Mouse (Mus musculus): ENCODE results near the gene Il34. TPM values are rescaled to one million over a fixed set of nuclear protein-coding genes. Genes with fewer than 3 reads are reported as not detected.

The Il34 gene
- polyA plus RNA-seq, 1 experiment from 2014 or later: 5.2 TPM

GRCm38 (mm10) chr8:110717131-110717530 is 88.6 kb downstream of the Il34 start:
- H3K4me3 ChIP-seq (replicated peaks; ENCODE audit: low read depth, low read length): no peak overlapping the region
- no peak for TF ChIP-seq CTCF (IDR thresholded peaks at IDR 0.05; ENCODE audit: low read depth)
- H3K36me3 ChIP-seq (ENCODE audit: insufficient read depth, low read length): peaks cover 12% of the 10 kb centered on the region; the same call in 1 of the 2 replicates
- H3K4me2 ChIP-seq (ENCODE audit: low read length): no peak overlapping the region
- no peak for DNase-seq (ENCODE audit: low spot score)
- 40% methylated on average over 7 of the region's 7 CpGs for WGBS
- no peaks in the 10 kb centered on the region for H3K27me3 ChIP-seq (ENCODE audit: insufficient read depth, low read length)
- no peak for ATAC-seq (replicated peaks; ENCODE audit: low FRiP score, low read depth)
- no peaks in the 10 kb centered on the region for H3K9me3 ChIP-seq (replicated peaks; ENCODE audit: low read length)
- peak overlapping the region; percentile 51; the same call in 1 of the 2 replicates for H3K27ac ChIP-seq
- no peak overlapping the region for H3K9ac ChIP-seq (ENCODE audit: low read depth, low read length)
- peaks cover 57% of the 10 kb centered on the region for H3K4me1 ChIP-seq (replicated peaks; ENCODE audit: insufficient read depth, low read length)

- H3K27ac ChIP-seq: peak overlapping the region; percentile 51
- H3K9ac ChIP-seq (ENCODE audit: low read depth, low read length): no peak overlapping the region
- 60% methylated on average over 4 of the region's 4 CpGs for WGBS
- no peaks in the 10 kb centered on the region for H3K27me3 ChIP-seq (ENCODE audit: insufficient read depth, low read length)
- no peak overlapping the region for H3K4me3 ChIP-seq (replicated peaks; ENCODE audit: low read depth, low read length)
- ATAC-seq (replicated peaks; ENCODE audit: low FRiP score, low read depth): no peak
- H3K36me3 ChIP-seq (ENCODE audit: insufficient read depth, low read length): peaks cover 12% of the 10 kb centered on the region; the same call in 1 of the 2 replicates
- no peak overlapping the region for H3K4me2 ChIP-seq (ENCODE audit: low read length)
- peaks cover 57% of the 10 kb centered on the region for H3K4me1 ChIP-seq (replicated peaks; ENCODE audit: insufficient read depth, low read length)
- H3K9me3 ChIP-seq (replicated peaks; ENCODE audit: low read length): no peaks in the 10 kb centered on the region
- no peak for TF ChIP-seq CTCF (IDR thresholded peaks at IDR 0.05; ENCODE audit: low read depth)
- DNase-seq (ENCODE audit: low spot score): peak; percentile 71
Observed at GRCm38 (mm10) chr8:110716075-110716474, 89.6 kb downstream of the Il34 start.

- H3K36me3 ChIP-seq (ENCODE audit: insufficient read depth, low read length): peaks cover 12% of the 10 kb centered on the region; the same call in 1 of the 2 replicates
- H3K4me3 ChIP-seq (replicated peaks; ENCODE audit: low read depth, low read length): no peak overlapping the region
- ATAC-seq (replicated peaks; ENCODE audit: low FRiP score, low read depth) (no peak), DNase-seq (ENCODE audit: low spot score) (no peak)
- no peak overlapping the region for H3K9ac ChIP-seq (ENCODE audit: low read depth, low read length)
- TF ChIP-seq CTCF (IDR thresholded peaks at IDR 0.05; ENCODE audit: low read depth): no peak
- no peak overlapping the region for H3K4me2 ChIP-seq (ENCODE audit: low read length)
- 81% methylated on average over 15 of the region's 15 CpGs for WGBS
- H3K27ac ChIP-seq: peak overlapping the region; percentile 51; the same call in 1 of the 2 replicates
- H3K4me1 ChIP-seq (replicated peaks; ENCODE audit: insufficient read depth, low read length): peaks cover 47% of the 10 kb centered on the region
- H3K27me3 ChIP-seq (ENCODE audit: insufficient read depth, low read length): no peaks in the 10 kb centered on the region
- H3K9me3 ChIP-seq (replicated peaks; ENCODE audit: low read length): no peaks in the 10 kb centered on the region
Observed at GRCm38 (mm10) chr8:110714827-110715519, 90.8 kb downstream of the Il34 start.

- Histone ChIP-seq H3K27me3 (ENCODE audit: insufficient read depth, low read length) (no peaks in the 10 kb centered on the region), H3K4me1 (replicated peaks; ENCODE audit: insufficient read depth, low read length) (peaks cover 28% of the 10 kb centered on the region), H3K9me3 (replicated peaks; ENCODE audit: low read length) (no peaks in the 10 kb centered on the region), H3K36me3 (ENCODE audit: insufficient read depth, low read length) (peaks cover 12% of the 10 kb centered on the region; the same call in 1 of the 2 replicates), H3K4me2 (ENCODE audit: low read length) (no peak overlapping the region), H3K4me3 (replicated peaks; ENCODE audit: low read depth, low read length) (no peak overlapping the region), H3K9ac (ENCODE audit: low read depth, low read length) (no peak overlapping the region), H3K27ac (no peak overlapping the region)
- ATAC-seq (replicated peaks; ENCODE audit: low FRiP score, low read depth): no peak
- no peak for TF ChIP-seq CTCF (IDR thresholded peaks at IDR 0.05; ENCODE audit: low read depth)
- WGBS: 91% methylated on average over 7 of the region's 7 CpGs
- DNase-seq (ENCODE audit: low spot score): no peak
Observed at GRCm38 (mm10) chr8:110713073-110713472, 92.7 kb downstream of the Il34 start.

GRCm38 (mm10) chr8:110711271-110711934 is 94.3 kb downstream of the Il34 start:
- H3K4me3 ChIP-seq (replicated peaks; ENCODE audit: low read depth, low read length): no peak overlapping the region
- peaks cover 11% of the 10 kb centered on the region for H3K4me1 ChIP-seq (replicated peaks; ENCODE audit: insufficient read depth, low read length)
- ATAC-seq (replicated peaks; ENCODE audit: low FRiP score, low read depth) (no peak), DNase-seq (ENCODE audit: low spot score) (no peak)
- peaks cover 12% of the 10 kb centered on the region; the same call in 1 of the 2 replicates for H3K36me3 ChIP-seq (ENCODE audit: insufficient read depth, low read length)
- WGBS: 62% methylated on average over 13 of the region's 13 CpGs
- no peak overlapping the region for H3K9ac ChIP-seq (ENCODE audit: low read depth, low read length)
- H3K9me3 ChIP-seq (replicated peaks; ENCODE audit: low read length): no peaks in the 10 kb centered on the region
- H3K27me3 ChIP-seq (ENCODE audit: insufficient read depth, low read length): no peaks in the 10 kb centered on the region
- H3K4me2 ChIP-seq (ENCODE audit: low read length): no peak overlapping the region
- peak; percentile 25; the same call in 1 of the 2 replicates for TF ChIP-seq CTCF (IDR thresholded peaks at IDR 0.05; ENCODE audit: low read depth)
- peak overlapping the region; percentile 47 for H3K27ac ChIP-seq

- no peak overlapping the region for H3K4me3 ChIP-seq (replicated peaks; ENCODE audit: low read depth, low read length)
- TF ChIP-seq CTCF (IDR thresholded peaks at IDR 0.05; ENCODE audit: low read depth): no peak
- no peak overlapping the region for H3K9ac ChIP-seq (ENCODE audit: low read depth, low read length)
- peaks cover 6% of the 10 kb centered on the region; the same call in 1 of the 2 replicates for H3K4me1 ChIP-seq (replicated peaks; ENCODE audit: insufficient read depth, low read length)
- ATAC-seq (replicated peaks; ENCODE audit: low FRiP score, low read depth) (no peak), DNase-seq (ENCODE audit: low spot score) (no peak)
- H3K4me2 ChIP-seq (ENCODE audit: low read length): no peak overlapping the region
- 54% methylated on average over 3 of the region's 3 CpGs for WGBS
- H3K9me3 ChIP-seq (replicated peaks; ENCODE audit: low read length): no peaks in the 10 kb centered on the region
- peaks cover 12% of the 10 kb centered on the region; the same call in 1 of the 2 replicates for H3K36me3 ChIP-seq (ENCODE audit: insufficient read depth, low read length)
- peak overlapping the region; percentile 47 for H3K27ac ChIP-seq
- no peaks in the 10 kb centered on the region for H3K27me3 ChIP-seq (ENCODE audit: insufficient read depth, low read length)
Observed at GRCm38 (mm10) chr8:110710593-110710992, 95.1 kb downstream of the Il34 start.
